Mouse (Mus musculus): ENCODE results near the gene Thra.
"Not testable (repeated sequence)": the region's sequence is repeated elsewhere in the genome, so short reads cannot be mapped to it uniquely, and the experiment has no call there.

Thra gene

DNA sequence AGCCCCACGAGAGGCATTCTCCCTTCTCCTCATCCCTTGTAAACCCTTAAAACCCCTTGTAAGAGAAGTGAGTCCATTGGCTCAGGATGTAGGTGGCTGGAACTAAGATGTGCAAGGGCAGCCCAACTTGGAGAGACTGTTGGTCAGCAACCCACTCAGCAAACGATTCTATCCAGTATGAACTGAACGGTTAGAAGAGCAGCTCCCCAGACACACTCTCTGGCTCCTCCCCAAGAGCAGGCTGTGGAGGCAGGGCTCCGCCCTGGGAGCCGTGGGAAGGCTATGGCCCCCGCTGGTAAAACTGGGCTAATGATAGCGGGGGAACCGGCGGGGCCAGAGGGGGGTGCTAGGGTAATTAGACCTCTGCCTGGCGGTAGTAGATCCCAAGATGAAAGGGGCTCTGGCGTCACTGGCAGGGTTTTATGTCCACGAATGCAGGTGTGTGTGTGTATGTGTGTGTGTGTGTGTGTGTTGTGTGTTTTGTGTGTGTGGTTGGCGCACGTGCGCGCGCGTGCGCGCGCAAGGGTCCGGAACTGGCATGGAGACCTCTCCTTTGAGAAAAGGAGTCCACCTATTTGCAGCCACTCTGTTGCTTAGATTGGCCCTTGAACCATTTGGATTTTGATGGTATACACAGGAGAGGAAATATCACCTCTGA, at the start of gene Thra:
Gene Thra, plus strand, starts transcription at position 246 of the 658 bp plus-strand sequence.
- DNase-seq (ENCODE audit: extremely low read depth, low read depth): peak; percentile 72

DNA sequence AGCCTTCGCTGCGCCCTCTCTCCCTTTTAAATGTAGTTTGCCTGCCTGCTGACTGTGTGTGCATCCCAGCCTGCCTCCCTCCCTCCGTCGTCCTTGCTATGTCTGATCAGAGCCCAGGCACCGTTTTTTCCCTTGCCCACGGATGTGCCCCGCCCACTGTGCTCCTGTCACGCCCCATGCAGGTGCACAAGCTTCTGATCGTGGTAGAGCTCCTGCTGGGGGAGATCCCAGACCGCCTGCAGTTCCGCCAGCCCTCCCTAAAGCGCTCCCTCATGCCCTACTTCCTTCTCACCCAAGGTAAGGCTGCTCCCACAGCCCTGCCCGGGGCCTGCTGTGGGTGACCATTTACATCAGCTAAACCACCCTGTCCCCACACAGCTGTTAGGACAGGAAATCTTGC, 47.2 kb upstream of the Thra start:
- DNase-seq (ENCODE audit: extremely low read depth, low read depth): no peak

DNA sequence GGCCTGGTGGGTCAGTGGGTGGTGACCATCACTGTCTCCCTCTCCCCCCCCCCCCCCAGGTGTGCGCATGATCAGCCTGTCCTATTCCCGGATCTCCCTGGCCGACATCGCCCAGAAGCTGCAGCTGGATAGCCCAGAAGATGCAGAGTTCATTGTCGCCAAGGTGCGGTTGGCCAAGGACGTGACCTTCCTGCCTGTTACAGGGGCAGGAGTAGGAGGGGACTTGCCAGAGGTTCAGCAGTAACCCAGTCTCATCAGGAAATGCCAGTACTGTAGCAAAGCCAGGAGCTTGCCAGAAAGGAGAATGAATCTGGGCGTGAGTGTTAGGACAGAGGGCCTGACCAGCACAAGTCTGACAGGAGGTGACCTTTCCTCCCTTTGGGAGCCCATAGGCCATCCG, 46.7 kb upstream of the Thra start:
- DNase-seq (ENCODE audit: extremely low read depth, low read depth): no peak

DNA sequence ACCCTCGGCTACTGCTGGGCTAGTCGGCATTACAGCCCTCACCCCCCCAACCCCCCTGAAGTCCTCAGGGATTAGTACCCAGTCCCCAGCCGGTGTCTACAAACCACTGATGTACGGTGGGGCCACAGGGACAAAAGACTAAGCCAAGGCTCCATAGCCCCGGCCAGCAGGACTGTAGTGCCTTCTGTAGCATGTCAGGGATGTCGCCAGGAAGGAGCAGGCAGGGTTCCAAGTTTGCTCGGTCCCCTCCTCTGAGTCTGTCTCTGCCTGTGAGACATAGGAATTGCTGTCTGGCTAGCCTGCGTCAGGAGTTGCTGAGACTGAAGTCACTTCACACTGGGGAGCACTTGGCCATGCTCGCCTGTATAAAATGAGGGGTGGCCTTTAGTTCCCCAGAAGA, 46.1 kb upstream of the Thra start:
- no peak for DNase-seq (ENCODE audit: extremely low read depth, low read depth)

DNA sequence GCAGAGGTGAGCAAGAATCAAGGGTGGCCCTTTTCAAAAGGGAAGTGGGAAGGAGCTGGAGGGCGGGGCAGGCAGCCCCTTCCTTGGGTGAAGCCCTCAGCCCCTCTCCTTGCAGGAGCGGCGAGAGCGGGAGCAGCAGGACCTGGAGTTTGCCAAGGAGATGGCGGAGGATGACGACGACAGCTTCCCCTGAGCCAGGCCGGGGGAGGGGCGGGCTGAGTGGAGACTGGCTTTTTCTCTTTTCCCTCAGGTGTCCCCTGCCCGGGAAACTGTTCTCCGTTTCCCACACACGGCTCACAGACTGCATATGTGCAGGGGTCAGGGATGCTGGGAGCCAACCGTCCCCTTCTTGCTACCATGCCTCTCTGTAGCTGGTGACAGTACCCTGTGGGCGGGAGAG, 45.0 kb upstream of the Thra start:
- DNase-seq (ENCODE audit: extremely low read depth, low read depth): no peak

DNA sequence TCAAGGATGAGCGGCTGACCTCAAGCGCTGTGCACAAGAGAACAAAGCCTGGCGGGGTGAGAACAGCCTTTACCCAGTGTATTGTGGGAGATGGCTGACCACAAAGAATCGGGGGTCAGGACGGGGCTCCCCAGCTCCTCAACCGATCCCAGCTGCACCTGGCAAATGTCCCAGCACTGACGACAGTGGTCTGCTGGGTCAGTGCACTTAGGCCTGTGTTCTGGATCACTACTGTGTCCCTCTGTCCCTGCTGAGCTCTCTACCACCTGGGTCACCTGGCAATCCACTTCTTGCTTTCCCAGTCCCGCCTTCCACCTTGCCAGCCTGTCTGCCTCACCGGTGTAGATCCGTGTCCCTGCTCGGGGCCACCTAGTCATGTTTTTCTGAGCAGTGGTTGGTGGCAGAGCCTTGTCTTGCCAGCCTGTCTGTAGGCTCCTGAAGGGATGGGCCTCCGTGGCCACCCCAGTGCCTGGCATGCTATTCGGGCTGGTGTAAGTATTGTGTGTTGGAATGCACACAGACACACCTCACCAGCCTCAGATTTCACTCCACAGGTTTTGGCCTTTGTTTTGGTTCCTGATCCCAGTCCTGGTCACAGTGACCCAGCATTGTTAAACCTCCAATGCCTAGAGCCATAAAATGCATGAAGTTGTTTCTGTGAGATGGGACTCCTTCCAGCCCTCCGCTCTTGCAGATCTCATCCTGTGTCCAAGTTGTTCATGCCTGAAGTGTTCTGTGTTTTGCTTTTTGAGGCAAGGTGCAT, 43.8 kb upstream of the Thra start:
- no peak for DNase-seq (ENCODE audit: extremely low read depth, low read depth)

DNA sequence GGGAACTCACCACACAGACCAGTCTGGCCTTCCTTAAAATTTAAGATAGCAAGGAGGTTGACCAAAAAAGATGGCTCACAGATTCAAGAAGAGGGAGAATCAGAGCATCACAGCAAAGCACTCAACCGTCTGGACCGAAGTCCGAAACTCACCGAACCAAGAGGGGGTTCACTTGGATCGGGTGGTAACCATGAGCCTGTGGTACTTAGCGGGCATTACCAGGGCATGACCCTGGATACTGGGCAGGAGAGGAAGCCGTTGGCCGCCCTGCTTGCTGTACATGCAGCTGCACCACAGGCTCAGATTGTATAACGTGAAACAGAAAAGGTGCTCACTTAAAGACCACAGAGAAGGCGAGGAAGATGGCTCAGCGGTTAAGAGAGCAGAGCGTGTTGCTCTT, 43.2 kb upstream of the Thra start:
- DNase-seq (ENCODE audit: extremely low read depth, low read depth): no peak

DNA sequence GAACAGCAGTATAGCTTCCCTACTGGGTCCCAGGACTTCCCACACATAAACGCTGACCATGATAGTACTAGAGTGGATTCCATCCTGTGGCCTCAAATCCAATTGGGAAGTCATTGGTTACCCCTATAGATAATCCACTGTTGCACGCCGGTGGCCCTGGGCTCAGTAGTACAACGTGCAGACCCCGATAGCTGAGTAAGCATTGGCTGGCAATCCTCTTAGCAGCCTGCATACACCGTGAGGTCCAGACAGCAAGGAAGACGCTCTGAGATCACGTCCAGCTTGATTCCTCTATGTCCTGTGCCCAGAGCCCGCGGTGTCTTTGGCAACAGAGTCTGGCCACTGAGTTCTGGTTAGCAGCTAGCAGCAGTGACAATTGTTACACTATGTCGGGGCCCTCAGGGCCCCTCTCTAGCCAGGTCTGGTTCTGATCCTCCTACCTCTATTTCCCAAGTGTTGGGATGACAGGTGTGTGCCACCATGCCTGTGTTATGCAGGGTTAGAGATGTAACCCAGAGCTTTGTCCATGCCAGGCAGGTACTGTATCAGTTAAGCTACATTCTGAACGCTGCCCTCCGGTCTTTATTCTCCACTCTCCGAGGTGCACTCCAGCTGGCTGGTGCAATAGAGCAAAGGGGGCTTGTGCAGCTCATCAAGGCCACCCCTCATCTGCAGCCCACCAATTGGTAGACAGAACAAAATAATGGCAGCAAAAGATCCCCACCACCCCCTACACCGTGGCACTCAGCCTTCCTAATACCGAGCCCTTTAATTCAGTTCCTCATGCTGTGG, 41.4 kb upstream of the Thra start:
- no peak for DNase-seq (ENCODE audit: extremely low read depth, low read depth)

DNA sequence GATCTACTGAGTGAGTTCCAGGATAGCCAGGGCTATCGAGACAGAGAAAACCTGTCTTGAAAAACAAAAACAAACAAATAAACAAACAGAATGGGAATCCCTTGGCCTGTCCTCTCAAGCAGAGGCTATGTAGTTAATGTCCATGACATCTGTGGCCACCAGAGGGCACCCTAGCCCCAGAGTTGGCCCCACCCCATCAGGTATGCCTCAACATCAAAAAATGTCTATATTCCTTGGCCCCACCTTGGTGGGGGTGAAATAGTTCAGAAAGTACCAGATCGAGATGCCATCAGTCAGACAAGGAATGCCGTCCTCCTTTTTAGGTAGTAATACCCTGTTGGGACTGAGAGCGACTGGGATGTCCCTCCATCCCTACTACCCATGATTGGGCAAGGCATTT, 40.5 kb upstream of the Thra start:
- no peak for DNase-seq (ENCODE audit: extremely low read depth, low read depth)

DNA sequence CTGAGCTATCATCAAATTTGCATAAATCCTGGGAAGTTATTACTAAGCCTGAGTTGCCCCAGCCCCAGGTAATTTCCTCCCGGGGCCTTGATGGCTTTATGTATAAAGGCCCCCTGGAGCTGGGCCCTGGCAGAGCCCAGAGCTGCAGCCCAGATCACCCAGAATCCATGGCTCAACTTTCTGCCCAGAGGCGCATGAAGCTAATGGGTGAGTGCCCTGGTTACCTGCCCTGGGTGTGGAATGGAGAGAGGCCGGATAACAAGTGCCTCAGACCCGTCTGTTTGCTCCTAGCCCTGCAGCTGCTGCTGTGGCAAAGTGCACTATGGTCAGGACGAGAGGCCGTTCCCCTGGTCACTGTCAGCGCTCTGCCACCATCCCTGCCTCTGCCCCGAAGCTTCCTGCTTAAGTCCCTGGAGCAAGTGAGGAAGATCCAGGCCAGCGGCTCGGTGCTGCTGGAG, 39.2 kb upstream of the Thra start, which contains the start of gene Csf3:
Gene Csf3, plus strand, starts transcription at position 51 of the 458 bp plus-strand sequence.
- DNase-seq (ENCODE audit: extremely low read depth, low read depth): no peak

DNA sequence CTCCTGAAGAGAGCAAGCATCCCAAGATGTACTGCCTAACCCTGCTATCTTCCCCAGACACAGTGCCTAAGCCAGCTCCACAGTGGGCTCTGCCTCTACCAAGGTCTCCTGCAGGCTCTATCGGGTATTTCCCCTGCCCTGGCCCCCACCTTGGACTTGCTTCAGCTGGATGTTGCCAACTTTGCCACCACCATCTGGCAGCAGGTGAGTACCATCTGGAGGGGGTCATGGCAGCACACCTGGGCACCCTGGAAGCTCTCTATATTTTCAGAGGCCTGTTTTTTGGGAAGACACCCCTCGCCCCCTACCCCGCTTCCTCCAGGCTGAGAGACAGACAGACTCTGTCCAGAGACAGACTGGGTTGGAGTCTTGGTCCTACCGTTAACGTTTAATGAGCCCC, 38.1 kb upstream of the Thra start:
- DNase-seq (ENCODE audit: extremely low read depth, low read depth): no peak

DNA sequence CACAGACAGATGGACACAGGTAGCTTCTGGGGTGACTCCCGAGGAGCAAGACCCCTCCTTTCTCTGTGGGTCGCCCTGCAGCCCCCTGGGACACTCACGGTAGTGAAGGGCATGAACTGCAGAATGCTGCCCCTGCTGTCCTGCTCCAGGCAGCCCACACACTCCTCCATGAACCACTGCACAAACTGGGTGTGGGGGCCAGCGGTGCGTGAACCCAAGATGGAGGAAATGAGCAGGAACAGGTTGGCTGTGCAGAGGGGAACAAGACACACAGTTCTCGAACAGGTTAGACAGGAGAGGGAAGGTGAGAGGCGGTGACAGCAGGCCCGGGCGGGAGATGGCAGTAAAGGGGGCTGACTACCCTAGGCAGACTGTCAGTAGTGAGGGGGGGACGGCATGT, 35.4 kb upstream of the Thra start:
- no peak for DNase-seq (ENCODE audit: extremely low read depth, low read depth)

DNA sequence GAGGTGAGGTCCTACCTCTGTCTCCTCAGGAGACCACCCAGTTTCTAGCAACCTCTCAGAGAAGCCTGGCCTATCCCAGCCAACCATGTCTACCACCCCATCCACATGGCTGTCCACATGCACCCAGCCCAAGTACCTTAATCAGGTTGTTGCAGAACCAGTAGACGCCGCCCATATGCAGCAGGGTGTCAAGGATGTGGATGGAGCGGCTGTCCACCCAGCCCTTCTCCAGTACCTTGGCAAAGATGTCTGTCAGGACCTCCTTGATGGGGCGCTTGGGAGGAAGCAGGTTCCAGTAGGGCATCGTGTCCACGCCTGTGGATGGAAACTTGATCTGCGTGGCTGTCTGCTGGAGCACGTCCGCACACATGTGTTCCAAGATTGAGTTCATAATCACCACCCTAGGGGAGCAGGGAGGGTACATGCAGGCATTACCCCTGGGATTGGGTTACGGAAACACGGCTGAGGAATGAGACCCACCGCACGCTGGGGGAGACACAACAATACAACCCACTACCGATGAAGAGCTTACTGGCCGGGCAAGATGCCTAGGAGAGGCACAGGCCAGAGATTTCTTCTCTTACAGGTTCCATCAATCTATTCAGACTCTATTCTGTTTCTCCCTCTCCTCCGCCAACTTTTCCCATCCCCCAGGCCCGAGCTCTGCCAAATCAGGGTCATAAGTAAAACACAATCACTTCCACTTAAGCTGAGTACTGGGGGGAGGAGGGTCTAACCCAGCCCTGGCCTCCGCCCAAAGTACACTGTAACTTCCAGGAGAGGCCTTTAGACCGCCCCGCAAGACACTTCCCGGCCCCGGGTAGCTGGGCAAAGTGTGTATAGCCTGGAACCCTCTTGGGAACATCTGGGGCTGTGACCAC, 32.8 kb upstream of the Thra start:
- no peak for DNase-seq (ENCODE audit: extremely low read depth, low read depth)

DNA sequence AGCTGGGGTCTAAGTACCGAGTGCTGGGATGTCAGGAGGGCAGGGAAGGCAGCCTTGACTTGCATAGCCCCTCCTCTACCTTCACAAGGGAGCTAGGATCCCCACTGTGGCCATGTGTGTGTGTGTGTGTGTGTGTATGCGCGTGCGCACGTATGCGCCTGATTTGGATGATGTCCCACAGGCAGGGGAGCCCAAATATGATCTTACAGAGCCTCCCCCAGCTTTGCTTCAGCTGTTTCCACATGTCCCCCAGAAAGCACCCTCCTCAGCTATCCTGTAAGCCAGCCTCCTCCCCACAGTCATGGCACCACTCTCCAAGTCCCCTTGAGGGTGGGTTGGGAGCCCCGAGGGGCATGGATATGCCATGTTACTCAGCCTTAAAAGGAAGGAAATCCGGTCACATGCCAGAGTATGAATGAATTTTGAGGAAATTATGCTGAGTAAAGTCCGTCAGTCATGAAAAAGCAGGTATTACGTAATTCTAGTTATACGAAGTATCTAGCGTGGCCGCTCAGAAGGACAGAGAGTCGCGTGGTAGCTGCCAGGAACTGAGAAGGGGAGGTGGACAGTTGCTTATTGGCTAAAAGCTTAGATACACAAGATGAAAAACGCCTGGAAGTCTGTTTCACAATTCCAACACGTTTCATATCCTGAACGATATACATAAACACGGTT, 32.0 kb upstream of the Thra start:
- no peak for DNase-seq (ENCODE audit: extremely low read depth, low read depth)

DNA sequence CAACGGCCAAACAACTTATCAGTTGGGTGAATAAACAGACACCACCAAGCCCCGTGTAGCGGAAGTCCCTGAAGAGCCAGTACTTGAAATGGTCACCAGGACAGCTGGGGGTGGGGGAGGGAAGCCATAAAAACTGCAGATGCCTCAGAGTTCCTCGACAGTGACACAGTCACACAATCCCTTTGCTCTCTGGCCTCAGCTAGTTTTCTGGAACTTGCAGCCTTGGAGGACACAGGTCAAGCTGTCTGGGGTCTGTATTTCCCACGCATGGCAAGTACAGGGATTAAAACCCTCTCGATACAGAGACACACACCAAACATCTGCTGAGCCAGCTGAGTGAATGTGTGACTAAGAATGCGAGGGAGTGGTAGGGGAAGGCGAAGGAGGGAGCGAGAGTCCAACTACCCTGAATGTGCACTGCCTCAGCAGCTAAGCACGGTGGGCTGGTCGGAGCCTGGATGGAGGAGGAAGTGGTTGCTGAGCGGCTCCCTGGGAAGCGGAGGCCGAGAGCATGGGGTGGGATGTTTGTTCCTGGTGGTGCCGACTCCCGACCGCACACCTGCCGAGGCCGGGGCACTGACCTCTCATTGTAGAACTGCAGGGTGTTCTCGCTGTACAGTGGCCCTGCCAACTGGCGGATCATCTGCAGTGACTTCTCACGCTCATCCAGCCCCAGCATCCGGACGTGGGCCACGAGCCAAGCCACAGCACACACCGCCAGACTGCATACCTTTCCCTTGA, 31.3 kb upstream of the Thra start:
- no peak for DNase-seq (ENCODE audit: extremely low read depth, low read depth)

DNA sequence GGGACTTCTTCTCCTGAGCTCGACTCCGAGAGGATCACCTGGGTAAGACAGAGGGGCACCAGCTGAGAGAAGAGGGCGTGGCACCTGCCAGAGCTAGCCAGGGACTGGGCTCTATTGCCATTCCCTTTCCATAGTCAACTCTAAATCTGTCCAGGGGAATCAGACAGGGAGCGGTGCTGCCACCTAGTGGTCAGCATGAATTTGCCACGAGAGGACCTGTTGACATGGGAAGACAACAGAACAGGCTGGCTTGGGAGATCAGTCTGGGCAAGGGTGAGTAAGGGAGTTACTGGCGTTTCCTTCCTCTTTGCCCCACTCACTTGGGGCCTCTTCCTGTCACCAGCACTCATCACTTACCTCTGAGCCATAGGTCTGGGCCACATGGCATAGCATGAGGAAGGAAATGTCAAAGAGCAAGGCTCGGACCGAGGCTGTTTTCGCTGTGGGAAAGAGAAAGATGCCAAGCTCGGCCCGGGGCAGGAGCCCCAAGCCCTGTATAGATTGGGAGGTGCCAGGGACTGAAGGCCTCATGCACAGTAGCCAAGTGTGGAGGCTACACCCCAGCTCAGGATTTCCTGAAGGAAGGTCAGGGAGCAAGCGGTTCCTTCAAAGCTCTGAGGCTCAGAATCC, 29.9 kb upstream of the Thra start:
- peak; percentile 64 for DNase-seq (ENCODE audit: extremely low read depth, low read depth)

DNA sequence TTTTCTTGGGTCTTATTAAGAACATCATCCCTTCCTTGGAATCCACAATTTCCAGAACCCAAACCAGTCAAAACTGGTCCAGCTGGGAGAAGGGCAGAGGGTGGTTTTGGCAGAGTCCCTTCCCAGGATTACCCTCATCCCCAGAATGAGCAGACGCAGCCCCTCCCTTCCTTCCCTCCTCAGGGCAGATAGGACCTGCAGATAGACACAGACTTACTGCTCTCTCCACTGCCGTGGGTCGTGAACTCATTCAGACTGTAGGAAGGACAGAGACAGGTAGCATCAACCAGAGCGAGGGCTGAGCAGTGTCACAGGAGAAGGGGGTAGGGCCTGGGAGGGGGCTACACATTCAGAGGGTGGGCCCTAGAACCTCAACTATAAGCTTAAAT, 29.4 kb upstream of the Thra start:
- DNase-seq (ENCODE audit: extremely low read depth, low read depth): no peak

DNA sequence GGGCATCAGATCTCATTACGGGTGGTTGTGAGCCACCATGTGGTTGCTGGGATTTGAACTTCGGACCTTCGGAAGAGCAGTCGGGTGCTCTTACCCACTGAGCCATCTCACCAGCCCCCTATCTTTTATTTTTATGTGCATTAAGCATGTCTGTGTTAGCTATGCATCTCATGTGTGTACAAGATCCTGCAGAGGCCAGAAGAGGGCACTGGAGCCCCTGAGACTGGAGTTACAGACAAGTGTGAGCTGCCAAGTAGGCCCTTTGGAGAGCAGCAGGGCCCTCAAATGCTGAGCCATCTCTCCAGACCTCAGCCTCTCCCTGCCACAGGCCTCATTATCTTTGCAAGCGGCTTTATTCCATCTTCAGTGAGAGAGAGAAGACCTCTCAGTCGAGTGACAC, 28.4 kb upstream of the Thra start:
- not testable (repeated sequence) for DNase-seq (ENCODE audit: extremely low read depth, low read depth)

DNA sequence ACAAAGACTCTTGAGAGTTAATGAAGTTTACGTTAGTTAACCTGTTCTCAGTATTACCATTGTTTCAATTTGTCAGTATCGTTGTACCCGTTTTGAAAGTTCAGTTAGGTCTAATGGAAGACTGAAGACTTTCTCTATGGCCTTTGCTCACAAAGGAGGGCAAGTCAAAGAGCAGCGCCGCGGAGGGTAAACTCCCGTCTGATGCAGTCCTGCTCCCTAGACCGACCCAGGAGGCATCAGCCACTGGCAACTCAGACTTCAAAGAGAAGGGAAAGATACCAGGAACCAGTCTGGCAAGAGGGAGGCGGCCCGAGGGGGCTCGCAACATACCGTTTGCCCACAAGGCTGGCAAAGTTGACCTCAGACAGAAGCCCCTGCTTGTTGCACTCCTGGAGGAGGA, 26.7 kb upstream of the Thra start:
- DNase-seq (ENCODE audit: extremely low read depth, low read depth): no peak

DNA sequence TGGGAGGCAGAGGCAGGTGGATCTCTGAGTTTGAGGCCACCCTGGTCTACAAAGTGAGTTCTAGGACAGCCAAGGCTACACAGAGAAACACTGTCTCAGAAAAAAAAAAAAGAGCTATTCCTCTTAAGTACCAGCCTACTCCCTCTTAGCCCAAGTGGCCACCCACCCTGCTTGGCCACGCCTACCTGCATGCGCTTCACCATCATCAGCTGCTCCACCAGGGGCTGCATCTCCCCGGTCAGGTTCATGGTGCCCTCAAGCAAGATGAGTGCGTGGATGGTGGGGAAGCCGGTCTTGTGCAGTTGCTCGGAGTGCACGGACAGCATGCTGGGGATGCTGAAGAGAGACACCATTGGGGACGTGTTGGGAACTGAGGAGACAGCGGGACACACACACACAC, 24.5 kb upstream of the Thra start:
- no peak for DNase-seq (ENCODE audit: extremely low read depth, low read depth)
